Mouse (Mus musculus) embryonic facial prominence, embryonic 11.5 days (tissue): ENCODE data around the gene Stard5. TPM values are rescaled to one million over a fixed set of nuclear protein-coding genes. Genes with fewer than 3 reads are reported as not detected.

Experiments used
- ATAC-seq: fragments of 200-750 bp; cut with Nextera tagmentation; replicated peaks from 2 replicates; pipeline ENCODE4 v1.8.0; 2017; ENCODE audit warnings: low read depth; ENCODE audit not compliant: insufficient number of reproducible peaks, low FRiP score, low TSS enrichment
- DNase-seq: peaks from one replicate; pipeline ENCODE4 v3.0.0-alpha.2; 2015; ENCODE audit warnings: low spot score
- H3K27ac ChIP-seq: fragments of 300-500 bp; sonication (generic); replicated peaks from 2 replicates; pipeline ENCODE4 v1.5.1; 2014; ENCODE audit warnings: mild to moderate bottlenecking, low read depth, low read length, control low read depth
- H3K27me3 ChIP-seq: fragments of 300-500 bp; sonication (generic); 2 replicates; pipeline ENCODE4 v1.6.1; 2014; ENCODE audit warnings: mild to moderate bottlenecking, low read length, moderate library complexity, mixed read lengths; ENCODE audit not compliant: control insufficient read depth, insufficient read depth
- H3K36me3 ChIP-seq: fragments of 300-500 bp; sonication (generic); replicated peaks from 2 replicates; pipeline ENCODE4 v1.6.1; 2014; ENCODE audit warnings: low read depth, mild to moderate bottlenecking, low read length, moderate library complexity, mixed read lengths; ENCODE audit not compliant: control insufficient read depth, insufficient read depth
- H3K4me1 ChIP-seq: fragments of 300-500 bp; sonication (generic); 2 replicates; pipeline ENCODE4 v1.6.1; 2014; ENCODE audit warnings: low read length, mixed read lengths; ENCODE audit not compliant: control insufficient read depth, insufficient read depth
- H3K4me2 ChIP-seq: fragments of 300-500 bp; sonication (generic); 2 replicates; pipeline ENCODE4 v1.6.1; 2014; ENCODE audit warnings: low read depth, mild to moderate bottlenecking, control low read depth, low read length, moderate library complexity
- H3K4me3 ChIP-seq: fragments of 300-500 bp; sonication (generic); 2 replicates; pipeline ENCODE4 v1.5.1; 2014; ENCODE audit warnings: low read depth, low read length, control low read depth
- H3K9ac ChIP-seq: fragments of 300-500 bp; sonication (generic); replicated peaks from 2 replicates; pipeline ENCODE4 v1.6.1; 2014; ENCODE audit warnings: mild to moderate bottlenecking, control low read depth, low read length
- H3K9me3 ChIP-seq: fragments of 300-500 bp; sonication (generic); replicated peaks from 2 replicates; pipeline ENCODE4 v1.6.1; 2016; ENCODE audit warnings: mild to moderate bottlenecking, low read length, inconsistent platforms, mixed read lengths; ENCODE audit not compliant: control insufficient read depth
- WGBS: fragments of 180-500 bp; shearing (Covaris S2); extraction: QIAGEN DNeasy Blood & Tissue Kit; methylation state at CpG from one replicate; pipeline ENCODE4 v1.1.7; 2014; 5-methylcytosine and 5-hydroxymethylcytosine counted together
- polyA plus RNA-seq: library from polyadenylated mRNA; unstranded; fragments of >200 nt; fragmentation: Nextera tagmentation; extraction: Ambion mirVana; gene quantifications from 2 replicates; pipeline ENCODE4 v1.2.1, GENCODE M21; 2014

The Stard5 gene
- polyA plus RNA-seq, 1 experiment from 2014 or later = 19.5 TPM

- Histone ChIP-seq H3K4me2 (no peak overlapping the region), H3K9ac (no peak overlapping the region), H3K4me3 (no peak overlapping the region), H3K27me3 (no peaks in the 10 kb centered on the region), H3K27ac (no peak overlapping the region), H3K4me1 (no peaks in the 10 kb centered on the region), H3K9me3 (no peaks in the 10 kb centered on the region), H3K36me3 (no peaks in the 10 kb centered on the region)
- ATAC-seq (no peak), DNase-seq (no peak)
- WGBS = 85% methylated on average over 3 of the region's 3 CpGs
These were observed 45.5 kb downstream of the Stard5 start for GRCm38 (mm10) chr7:83677296-83677695.

GRCm38 (mm10) chr7:83678506-83678905, 46.7 kb downstream of the Stard5 start:
- WGBS = 89% methylated on average over 4 of the region's 4 CpGs
- no peak for ATAC-seq

DNA sequence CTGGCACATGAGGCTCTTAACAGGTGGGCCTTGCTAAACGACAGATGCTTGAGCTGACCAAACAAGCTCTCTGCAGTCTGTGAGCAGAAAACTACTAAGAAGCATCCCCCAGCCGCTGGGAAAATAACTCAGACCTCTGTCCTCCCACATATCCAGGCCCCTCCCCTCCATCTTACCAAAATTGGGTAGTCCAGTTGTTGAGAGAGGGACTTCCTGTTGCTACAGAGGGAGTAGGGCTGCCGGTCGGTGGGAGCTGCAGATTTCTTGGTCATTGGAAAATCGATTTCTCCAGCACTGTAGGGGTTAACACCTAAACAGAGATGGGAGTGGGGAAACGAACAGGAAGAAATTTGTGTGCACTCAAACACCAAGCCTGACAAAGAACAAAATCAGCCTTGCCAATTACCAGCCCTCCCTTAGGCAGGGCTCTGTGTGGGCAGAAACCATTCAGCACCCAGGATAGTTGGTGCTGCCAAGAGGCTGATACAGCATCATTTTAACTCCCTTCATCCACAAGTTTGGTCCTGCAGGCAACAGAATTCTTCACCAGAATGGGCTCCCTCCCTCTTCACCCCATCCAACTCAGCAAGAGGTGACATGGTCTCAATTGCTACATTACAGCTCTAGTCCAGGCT, 51.0 kb downstream of the Stard5 start:
- 40% methylated on average over 6 of the region's 6 CpGs for WGBS
- DNase-seq = no peak
- Histone ChIP-seq H3K27ac (no peak overlapping the region), H3K9ac (no peak overlapping the region), H3K4me3 (no peak overlapping the region), H3K27me3 (no peaks in the 10 kb centered on the region), H3K4me2 (no peak overlapping the region), H3K4me1 (no peaks in the 10 kb centered on the region), H3K9me3 (no peaks in the 10 kb centered on the region), H3K36me3 (no peaks in the 10 kb centered on the region)
- ATAC-seq = no peak

More at GRCm38 (mm10) chr7:83678506-83678905, 46.7 kb downstream of the Stard5 start:
- H3K4me1 ChIP-seq = no peaks in the 10 kb centered on the region
- no peaks in the 10 kb centered on the region for H3K36me3 ChIP-seq
- no peaks in the 10 kb centered on the region for H3K9me3 ChIP-seq
- no peak overlapping the region for H3K4me2 ChIP-seq
- DNase-seq = no peak
- H3K27me3 ChIP-seq = no peaks in the 10 kb centered on the region
- H3K27ac ChIP-seq = no peak overlapping the region
- H3K4me3 ChIP-seq = no peak overlapping the region
- no peak overlapping the region for H3K9ac ChIP-seq

- Histone ChIP-seq H3K4me2 (no peak overlapping the region), H3K9me3 (no peaks in the 10 kb centered on the region), H3K27ac (no peak overlapping the region), H3K4me1 (no peaks in the 10 kb centered on the region), H3K27me3 (no peaks in the 10 kb centered on the region), H3K36me3 (no peaks in the 10 kb centered on the region), H3K9ac (no peak overlapping the region), H3K4me3 (no peak overlapping the region)
- peak; percentile 72 for DNase-seq
- 29% methylated on average over 6 of the region's 6 CpGs for WGBS
- 0 out of 2 replicates have a peak, but pooled peaks have one; percentile 6 for ATAC-seq
These were observed 63.9 kb downstream of the Stard5 start for GRCm38 (mm10) chr7:83695449-83696212.

GRCm38 (mm10) chr7:83699066-83699745, 67.4 kb downstream of the Stard5 start:
- Histone ChIP-seq H3K9me3 (no peaks in the 10 kb centered on the region), H3K36me3 (no peaks in the 10 kb centered on the region), H3K27ac (no peak overlapping the region), H3K4me2 (no peak overlapping the region), H3K4me1 (no peaks in the 10 kb centered on the region; the same call in 1 of the 2 replicates), H3K4me3 (no peak overlapping the region), H3K9ac (no peak overlapping the region), H3K27me3 (no peaks in the 10 kb centered on the region)
- no peak for DNase-seq
- ATAC-seq = no peak
- WGBS = 82% methylated on average over 6 of the region's 6 CpGs

Other genes with a start within 250 kb of the Stard5 start
- gene Tmc3, start 47.0 kb upstream of the Stard5 start, polyA plus RNA-seq = 1.1 and 1.5 TPM in 2 replicates
- gene Il16, start 113.8 kb downstream of the Stard5 start, polyA plus RNA-seq = 1.6 and 3.0 TPM in 2 replicates
- 0.41 TPM in 1 of 2 replicates, not detected in the other for gene Cfap161, start 162.9 kb downstream of the Stard5 start, polyA plus RNA-seq